Mouse (Mus musculus) spleen, adult 2 months (tissue): ENCODE measurements around the gene Tnfaip8l1. TPM values are rescaled to one million over a fixed set of nuclear protein-coding genes. Genes with fewer than 3 reads are reported as not detected.
A peak's percentile ranks its signal among the peaks of the same experiment; 100 is the strongest.

ENCODE experiments used
- DNase-seq, 2 experiments: peaks; one replicate each; pipeline versions ENCODE4 v3.0.0 to v3.0.0-alpha.2; 2012 to 2021; ENCODE audit warnings: low spot score in 2 of 2, low read depth in 1 of 2
- H3K27ac ChIP-seq: fragments of 200-500 bp; 2 replicates; pipeline ENCODE4 v1.5.1; 2012; ENCODE audit warnings: low read length, inconsistent platforms; ENCODE audit not compliant: insufficient read depth
- H3K27me3 ChIP-seq: fragments of 200-500 bp; 2 replicates; pipeline ENCODE4 v1.6.1; 2012; ENCODE audit warnings: mild to moderate bottlenecking, moderate library complexity, low read length, inconsistent platforms; ENCODE audit not compliant: control insufficient read depth, insufficient read depth
- H3K36me3 ChIP-seq: fragments of 200-500 bp; 2 replicates; pipeline ENCODE4 v1.6.1; 2012; ENCODE audit warnings: mild to moderate bottlenecking, low read length, inconsistent platforms; ENCODE audit not compliant: control insufficient read depth, insufficient read depth
- H3K4me1 ChIP-seq: fragments of 200-500 bp; 2 replicates; pipeline ENCODE4 v1.6.1; 2011; ENCODE audit warnings: inconsistent platforms; ENCODE audit not compliant: control insufficient read depth, insufficient read depth, insufficient read length
- H3K4me3 ChIP-seq: fragments of 200-500 bp; 2 replicates; pipeline ENCODE4 v1.5.1; 2011; ENCODE audit warnings: mild to moderate bottlenecking, inconsistent platforms; ENCODE audit not compliant: insufficient read depth, insufficient read length; ENCODE audit errors: extremely low read depth
- CTCF ChIP-seq: fragments of 200-500 bp; IDR thresholded peaks from 2 replicates; pipeline ENCODE4 v1.5.1; 2011; ENCODE audit warnings: mild to moderate bottlenecking, inconsistent platforms; ENCODE audit not compliant: insufficient read depth, insufficient read length, insufficient replicate concordance; ENCODE audit errors: extremely low read depth
- POLR2A ChIP-seq: fragments of 200-500 bp; IDR thresholded peaks from 2 replicates; pipeline ENCODE4 v1.6.1; 2011; ENCODE audit warnings: low read depth, low read length, inconsistent platforms
- WGBS: fragments of 180-500 bp; shearing (Covaris S2); methylation state at CpG from one replicate; pipeline ENCODE4 v1.1.7; 2018; 5-methylcytosine and 5-hydroxymethylcytosine counted together
- polyA plus RNA-seq: library from polyadenylated mRNA; depleted of rRNA; stranded (reverse); fragments of >200 nt; gene quantifications from 2 replicates; pipeline ENCODE4 v1.2.3, GENCODE M21; 2012

Tnfaip8l1 gene
- polyA plus RNA-seq, 1 experiment = 7.3 TPM

DNA sequence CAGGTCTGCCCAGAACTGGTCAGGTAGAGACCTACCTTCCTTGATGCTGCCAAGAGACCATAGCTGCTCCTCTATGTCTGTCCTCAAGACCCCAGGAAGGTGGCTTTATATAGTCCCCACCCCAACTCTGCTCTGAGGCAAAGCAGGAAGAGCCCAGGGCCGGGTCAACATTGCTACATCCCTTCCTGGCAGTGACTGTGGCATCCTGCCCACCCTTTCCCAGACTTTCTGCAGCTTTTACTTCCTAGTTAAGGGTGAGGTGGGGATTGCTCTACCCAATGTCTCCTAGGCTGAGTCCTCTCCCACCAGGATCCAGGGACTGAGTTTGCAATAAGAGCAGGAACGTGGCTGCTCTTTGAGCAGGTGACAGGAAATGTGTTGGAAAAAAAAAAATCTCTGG lies 40.5 kb upstream of the Tnfaip8l1 start, which contains the start of gene Lrg1:
Gene Lrg1 (minus strand): TSS at position 176 of the 400 bp plus-strand sequence.
- peak within 1 kb of the TSS; percentile 52 for H3K27ac ChIP-seq
- no peaks in the 10 kb centered on the region for H3K36me3 ChIP-seq
- H3K4me3 ChIP-seq = no peak within 1 kb of the TSS
- no peak for DNase-seq
- WGBS = 40% methylated on average over 2 of the region's 2 CpGs
- peaks cover 17% of the 10 kb centered on the region for H3K27me3 ChIP-seq
- peaks cover 4% of the 10 kb centered on the region; the same call in 1 of the 2 replicates for H3K4me1 ChIP-seq
- TF ChIP-seq POLR2A (no peak), CTCF (no peak)

DNA sequence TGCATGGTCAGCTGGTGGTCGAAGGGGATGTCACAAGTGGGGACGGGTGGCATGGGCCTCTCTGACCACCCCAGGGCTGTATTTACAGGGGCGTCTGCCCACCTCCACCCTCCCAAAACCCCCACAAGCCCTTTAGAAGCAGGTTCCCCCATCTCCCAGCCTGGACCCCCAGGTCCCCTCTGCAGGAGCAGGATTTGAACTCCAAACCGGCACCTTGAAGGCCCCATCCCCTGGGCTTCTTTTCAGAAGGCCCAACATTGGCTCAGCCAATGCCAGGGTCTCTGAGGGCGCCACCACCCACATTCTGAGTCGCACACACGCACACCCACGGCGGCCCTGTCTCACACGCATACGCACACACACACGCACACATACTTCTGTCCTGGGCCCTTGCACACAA lies 39.1 kb upstream of the Tnfaip8l1 start:
- no peak for TF ChIP-seq POLR2A
- no peak for TF ChIP-seq CTCF
- 95% methylated on average over 12 of the region's 12 CpGs for WGBS
- H3K36me3 ChIP-seq = no peaks in the 10 kb centered on the region

DNA sequence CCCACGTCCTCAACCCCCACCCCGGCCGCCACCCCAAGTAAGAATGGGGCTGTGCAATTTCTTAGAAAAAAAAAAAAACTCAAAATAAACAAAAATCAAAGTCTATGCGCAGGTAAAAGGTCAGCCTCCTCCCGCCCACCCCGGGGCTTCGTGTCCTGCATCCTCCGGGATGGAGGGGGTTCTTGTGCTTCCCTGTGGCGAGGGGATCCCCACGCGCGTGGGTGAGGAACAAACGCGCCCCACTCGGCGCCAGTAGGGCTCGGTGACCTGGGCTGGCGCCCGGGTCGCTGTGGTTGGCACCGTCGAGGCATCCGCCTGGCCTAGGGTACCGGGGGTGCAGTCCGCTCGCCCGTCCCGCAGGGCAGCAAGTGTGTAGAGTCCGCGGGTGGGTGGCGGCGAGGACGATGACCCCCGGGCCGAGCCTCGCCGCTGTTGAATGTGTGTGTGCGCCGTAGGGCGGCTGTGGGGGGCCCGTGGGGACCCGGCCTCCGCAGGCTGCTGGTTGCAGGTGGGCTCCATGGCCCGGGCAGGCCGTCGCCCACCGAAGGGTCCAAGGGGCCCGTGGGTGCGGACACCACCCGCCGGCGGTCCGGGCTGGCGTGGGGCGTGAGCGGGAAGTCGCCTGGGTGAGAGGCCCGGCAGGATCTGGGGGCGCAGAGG lies 38.5 kb upstream of the Tnfaip8l1 start:
- Histone ChIP-seq H3K27me3 (peaks cover 11% of the 10 kb centered on the region), H3K4me1 (no peaks in the 10 kb centered on the region; the same call in 1 of the 2 replicates), H3K4me3 (no peak overlapping the region), H3K27ac (no peak overlapping the region), H3K36me3 (no peaks in the 10 kb centered on the region)
- DNase-seq = no peak
- TF ChIP-seq CTCF = no peak
- no peak for TF ChIP-seq POLR2A
- 69% methylated on average over 59 of the region's 59 CpGs for WGBS

More for the DNA sequence above, 39.1 kb upstream of the Tnfaip8l1 start:
- no peaks in the 10 kb centered on the region; the same call in 1 of the 2 replicates for H3K4me1 ChIP-seq
- no peak overlapping the region for H3K27ac ChIP-seq
- H3K4me3 ChIP-seq = no peak overlapping the region
- H3K27me3 ChIP-seq = peaks cover 14% of the 10 kb centered on the region
- DNase-seq = no peak

GRCm38 (mm10) chr17:56124377-56125275 lies 37.7 kb upstream of the Tnfaip8l1 start:
- H3K36me3 ChIP-seq = no peaks in the 10 kb centered on the region
- DNase-seq = peak in 1 of 2 experiments; percentile 37
- H3K27me3 ChIP-seq = peaks cover 11% of the 10 kb centered on the region; the same call in 1 of the 2 replicates
- no peak overlapping the region for H3K27ac ChIP-seq
- no peaks in the 10 kb centered on the region; the same call in 1 of the 2 replicates for H3K4me1 ChIP-seq
- no peak for TF ChIP-seq POLR2A
- peak; percentile 70; the same call in 1 of the 2 replicates for TF ChIP-seq CTCF
- WGBS = 51% methylated on average over 59 of the region's 59 CpGs
- peak overlapping the region; percentile 29; the same call in 1 of the 2 replicates for H3K4me3 ChIP-seq

DNA sequence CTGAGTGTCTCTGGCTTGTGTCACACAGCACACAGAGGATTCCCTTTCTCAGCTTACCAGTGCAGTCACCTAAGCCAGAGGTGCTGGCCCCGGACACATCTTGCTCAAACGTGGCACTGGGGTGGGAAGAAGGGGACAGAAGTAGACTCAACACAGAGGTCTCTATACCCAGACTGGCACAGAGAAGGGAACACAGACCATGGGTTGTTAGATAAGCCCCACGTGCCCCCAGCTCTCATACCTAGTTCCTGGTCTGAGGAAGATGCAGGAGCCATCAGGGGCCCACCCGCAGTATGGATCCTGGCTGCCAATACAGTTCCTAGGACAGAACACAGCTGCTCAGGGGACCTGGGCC lies 37.0 kb upstream of the Tnfaip8l1 start:
- H3K27ac ChIP-seq = no peak overlapping the region
- H3K27me3 ChIP-seq = 0 out of 2 replicates have a peak, but pooled peaks cover 8% of the 10 kb centered on the region
- TF ChIP-seq CTCF = no peak
- no peaks in the 10 kb centered on the region; the same call in 1 of the 2 replicates for H3K4me1 ChIP-seq
- DNase-seq = no peak
- no peaks in the 10 kb centered on the region for H3K36me3 ChIP-seq
- 92% methylated on average over 4 of the region's 4 CpGs for WGBS
- no peak overlapping the region for H3K4me3 ChIP-seq

GRCm38 (mm10) chr17:56126175-56126574 lies 36.1 kb upstream of the Tnfaip8l1 start:
- WGBS = 81% methylated on average over 11 of the region's 11 CpGs
- H3K27me3 ChIP-seq = 0 out of 2 replicates have a peak, but pooled peaks cover 4% of the 10 kb centered on the region
- H3K4me3 ChIP-seq = no peak overlapping the region
- H3K27ac ChIP-seq = no peak overlapping the region
- no peaks in the 10 kb centered on the region for H3K36me3 ChIP-seq
- no peak for DNase-seq
- TF ChIP-seq CTCF (no peak), POLR2A (no peak)
- H3K4me1 ChIP-seq = no peaks in the 10 kb centered on the region; the same call in 1 of the 2 replicates
